Mouse (Mus musculus) kidney, postnatal 10 days (tissue): ENCODE data around the gene Cse1l.
A peak's percentile ranks its signal among the peaks of the same experiment; 100 is the strongest.

Source experiments
- DNase-seq: peaks from one replicate; pipeline ENCODE4 v3.0.0; 2021; ENCODE audit warnings: mixed read lengths

Cse1l gene

GRCm38 (mm10) chr2:166977490-166977889 lies 71.7 kb downstream of the Cse1l start:
- DNase-seq = no peak

GRCm38 (mm10) chr2:166980161-166980560 lies 74.3 kb downstream of the Cse1l start:
- DNase-seq = no peak

DNA sequence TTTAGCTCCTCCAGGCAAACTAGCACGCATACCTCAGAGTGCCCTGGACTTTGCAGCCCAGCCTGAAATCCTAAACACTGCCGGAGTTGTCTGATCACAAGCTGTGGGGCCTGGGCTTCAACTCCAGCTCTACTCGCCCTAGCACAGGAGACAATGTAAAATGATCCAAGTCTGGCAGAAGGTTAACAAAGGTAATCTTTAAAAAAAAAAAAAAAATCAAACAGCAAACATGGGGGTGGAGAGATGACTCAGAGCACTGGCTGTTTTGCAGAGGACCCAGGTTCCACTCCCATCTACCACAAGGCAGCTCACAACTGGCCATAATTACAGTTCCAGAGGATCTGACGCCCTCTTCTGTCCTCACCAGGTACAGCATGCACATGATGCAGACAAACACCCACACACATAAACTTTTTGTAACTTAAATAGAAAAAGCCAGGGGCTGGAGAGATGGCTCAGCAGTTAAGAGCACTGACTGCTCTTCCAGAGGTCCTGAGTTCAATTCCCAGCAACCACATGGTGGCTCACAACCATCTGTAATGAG lies 77.6 kb downstream of the Cse1l start:
- no peak for DNase-seq

DNA sequence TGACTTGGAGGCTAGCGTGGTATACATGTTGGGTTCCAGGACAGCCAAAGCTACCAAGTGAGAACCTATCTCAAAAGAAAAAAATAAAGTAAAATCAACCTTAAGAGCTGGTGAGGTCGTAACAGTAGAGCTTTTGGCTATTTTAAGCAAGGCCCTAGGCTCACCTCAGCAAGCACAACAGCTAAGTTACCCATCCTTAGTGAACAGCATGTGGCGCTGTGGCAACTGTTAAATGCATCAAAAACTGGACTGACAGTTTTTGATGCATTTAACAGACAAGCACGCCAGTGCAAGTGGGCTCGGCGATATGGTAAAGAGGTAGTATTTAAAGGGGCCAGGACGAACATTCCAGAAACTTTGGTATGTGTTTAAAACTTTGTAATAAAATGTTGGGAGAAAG lies 85.0 kb downstream of the Cse1l start:
- DNase-seq = no peak

- no peak for DNase-seq
These were observed 86.1 kb downstream of the Cse1l start for GRCm38 (mm10) chr2:166991945-166992344.

DNA sequence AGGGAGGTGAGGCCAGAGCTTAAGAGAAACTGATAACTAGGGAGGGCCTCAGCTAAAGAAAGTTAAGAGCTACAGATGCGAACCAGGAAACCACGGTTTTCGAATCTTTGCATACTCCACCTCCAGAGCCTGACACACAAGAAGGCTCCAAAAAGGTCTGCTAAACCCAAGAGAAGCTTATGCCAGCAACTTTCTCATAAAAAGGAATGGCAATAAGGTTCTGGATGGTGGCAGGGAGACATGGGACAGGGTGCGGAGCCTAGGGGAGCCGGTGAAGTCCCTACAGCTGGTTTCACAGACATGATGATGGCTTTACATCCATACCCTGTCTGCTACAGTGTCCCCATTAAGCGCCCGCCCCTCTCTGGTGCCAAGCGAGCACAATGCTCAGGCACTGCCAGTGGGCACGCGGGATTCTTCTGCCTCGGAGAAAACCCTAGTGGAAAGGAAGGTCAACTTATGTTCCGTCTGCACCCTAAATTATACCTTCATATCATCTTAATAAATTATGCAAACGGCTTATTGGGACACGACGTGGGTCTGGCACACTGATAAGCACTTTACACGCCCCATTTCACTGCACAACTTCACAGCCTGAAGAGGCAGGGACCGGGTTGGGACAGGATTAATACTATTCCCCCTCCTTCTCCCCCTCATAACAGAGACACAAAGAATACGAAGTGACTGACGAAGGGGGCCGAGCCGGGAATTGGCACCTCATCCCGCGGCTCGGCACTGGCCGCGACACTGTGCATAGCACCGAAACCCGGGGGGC lies 89.4 kb downstream of the Cse1l start:
- peak; percentile 47 for DNase-seq
